Mouse (Mus musculus) heart, embryonic 13.5 days (tissue): Measurements from ENCODE around the gene Mfsd6. TPM values are rescaled to one million over a fixed set of nuclear protein-coding genes. Genes with fewer than 3 reads are reported as not detected.

Experiments
- ATAC-seq: fragments of 200-750 bp; cut with Nextera tagmentation; 2 replicates; pipeline ENCODE4 v1.8.0; 2017; ENCODE audit warnings: moderate TSS enrichment; ENCODE audit not compliant: insufficient number of reproducible peaks, low FRiP score, low TSS enrichment; ENCODE audit errors: extremely low read depth
- H3K27ac ChIP-seq: fragments of 300-500 bp; sonication (generic); replicated peaks from 2 replicates; pipeline ENCODE4 v1.5.1; 2015; ENCODE audit warnings: moderate library complexity, mild to moderate bottlenecking, inconsistent platforms
- H3K27me3 ChIP-seq: fragments of 300-500 bp; sonication (generic); replicated peaks from 2 replicates; pipeline ENCODE4 v1.6.1; 2015; ENCODE audit warnings: mild to moderate bottlenecking, inconsistent platforms
- H3K36me3 ChIP-seq: fragments of 300-500 bp; sonication (generic); 2 replicates; pipeline ENCODE4 v1.6.1; 2015; ENCODE audit warnings: mild to moderate bottlenecking, inconsistent platforms
- H3K4me1 ChIP-seq: fragments of 300-500 bp; sonication (generic); 2 replicates; pipeline ENCODE4 v1.6.1; 2015; ENCODE audit warnings: inconsistent platforms
- H3K4me2 ChIP-seq: fragments of 300-500 bp; sonication (generic); 2 replicates; pipeline ENCODE4 v1.6.1; 2015; ENCODE audit warnings: inconsistent platforms, mild to moderate bottlenecking, moderate library complexity
- H3K4me3 ChIP-seq: fragments of 300-500 bp; sonication (generic); 2 replicates; pipeline ENCODE4 v1.5.1; 2015; ENCODE audit warnings: moderate library complexity, mild to moderate bottlenecking, inconsistent platforms
- H3K9ac ChIP-seq: fragments of 300-500 bp; sonication (generic); 2 replicates; pipeline ENCODE4 v1.6.1; 2015; ENCODE audit warnings: inconsistent platforms, mild to moderate bottlenecking, moderate library complexity
- H3K9me3 ChIP-seq: fragments of 300-500 bp; sonication (generic); 2 replicates; pipeline ENCODE4 v1.6.1; 2016; ENCODE audit warnings: inconsistent platforms
- WGBS: fragments of 180-500 bp; shearing (Covaris S2); methylation state at CpG from one replicate; pipeline ENCODE4 v1.1.7; 2015; ENCODE audit warnings: mixed read lengths; 5-methylcytosine and 5-hydroxymethylcytosine counted together
- polyA plus RNA-seq: library from polyadenylated mRNA; unstranded; fragments of >200 nt; fragmentation: Nextera tagmentation; extraction: Ambion mirVana; gene quantifications from 2 replicates; pipeline ENCODE4 v1.2.1, GENCODE M21; 2015

The Mfsd6 gene
- polyA plus RNA-seq, 1 experiment from 2014 or later = 3.6 TPM

GRCm38 (mm10) chr1:52742567-52742966, 15.3 kb upstream of the Mfsd6 start:
- Histone ChIP-seq H3K4me2 (no peak overlapping the region), H3K9me3 (no peaks in the 10 kb centered on the region), H3K27ac (no peak overlapping the region), H3K9ac (no peak overlapping the region), H3K4me1 (no peaks in the 10 kb centered on the region), H3K36me3 (no peaks in the 10 kb centered on the region), H3K27me3 (no peaks in the 10 kb centered on the region), H3K4me3 (no peak overlapping the region)
- WGBS = 58% methylated on average over 5 of the region's 5 CpGs
- ATAC-seq = no peak

- Histone ChIP-seq H3K36me3 (no peaks in the 10 kb centered on the region), H3K27ac (no peak overlapping the region), H3K4me1 (no peaks in the 10 kb centered on the region), H3K9me3 (no peaks in the 10 kb centered on the region), H3K4me2 (no peak overlapping the region), H3K27me3 (no peaks in the 10 kb centered on the region), H3K4me3 (no peak overlapping the region), H3K9ac (no peak overlapping the region)
- no peak for ATAC-seq
- 72% methylated on average over 4 of the region's 4 CpGs for WGBS
These were observed 6.9 kb upstream of the Mfsd6 start for GRCm38 (mm10) chr1:52734208-52734607.

GRCm38 (mm10) chr1:52730258-52730657, 3.0 kb upstream of the Mfsd6 start:
- Histone ChIP-seq H3K4me3 (no peak overlapping the region), H3K27ac (no peak overlapping the region), H3K9me3 (no peaks in the 10 kb centered on the region), H3K9ac (no peak overlapping the region), H3K4me1 (peaks cover 10% of the 10 kb centered on the region), H3K4me2 (no peak overlapping the region), H3K36me3 (no peaks in the 10 kb centered on the region), H3K27me3 (peaks cover 3% of the 10 kb centered on the region; the same call in 1 of the 2 replicates)
- 54% methylated on average over 1 of the region's 1 CpGs for WGBS
- ATAC-seq = no peak

- no peaks in the 10 kb centered on the region for H3K36me3 ChIP-seq
- 76% methylated on average over 5 of the region's 5 CpGs for WGBS
These were observed 1.7 kb upstream of the Mfsd6 start for GRCm38 (mm10) chr1:52728857-52729489.

GRCm38 (mm10) chr1:52726371-52727055, 749 bp downstream of the Mfsd6 start:
- Histone ChIP-seq H3K27ac (peak overlapping the region; percentile 50), H3K9me3 (no peaks in the 10 kb centered on the region), H3K4me1 (peaks cover 18% of the 10 kb centered on the region), H3K4me2 (peak overlapping the region; percentile 91), H3K4me3 (peak overlapping the region; percentile 90), H3K9ac (peak overlapping the region; percentile 91), H3K36me3 (no peaks in the 10 kb centered on the region), H3K27me3 (peaks cover 3% of the 10 kb centered on the region; the same call in 1 of the 2 replicates)
- 1% methylated on average over 56 of the region's 56 CpGs for WGBS
- ATAC-seq = 0 out of 2 replicates have a peak, but pooled peaks have one; percentile 14

More at GRCm38 (mm10) chr1:52728857-52729489, 1.7 kb upstream of the Mfsd6 start:
- ATAC-seq = no peak
- peaks cover 3% of the 10 kb centered on the region; the same call in 1 of the 2 replicates for H3K27me3 ChIP-seq
- peaks cover 10% of the 10 kb centered on the region for H3K4me1 ChIP-seq
- no peak overlapping the region for H3K4me2 ChIP-seq
- H3K27ac ChIP-seq = no peak overlapping the region
- H3K9ac ChIP-seq = no peak overlapping the region
- no peak overlapping the region for H3K4me3 ChIP-seq
- H3K9me3 ChIP-seq = no peaks in the 10 kb centered on the region

GRCm38 (mm10) chr1:52722586-52722985, 4.7 kb downstream of the Mfsd6 start:
- WGBS = 38% methylated on average over 4 of the region's 4 CpGs
- Histone ChIP-seq H3K4me3 (no peak overlapping the region), H3K4me2 (no peak overlapping the region), H3K9ac (no peak overlapping the region), H3K36me3 (no peaks in the 10 kb centered on the region), H3K27me3 (no peaks in the 10 kb centered on the region; the same call in 1 of the 2 replicates), H3K27ac (no peak overlapping the region), H3K4me1 (peaks cover 27% of the 10 kb centered on the region), H3K9me3 (no peaks in the 10 kb centered on the region)
- ATAC-seq = no peak

- Histone ChIP-seq H3K4me3 (no peak overlapping the region), H3K36me3 (no peaks in the 10 kb centered on the region), H3K4me2 (no peak overlapping the region), H3K9me3 (no peaks in the 10 kb centered on the region), H3K27me3 (no peaks in the 10 kb centered on the region), H3K4me1 (peaks cover 23% of the 10 kb centered on the region), H3K27ac (no peak overlapping the region), H3K9ac (no peak overlapping the region)
- 55% methylated on average over 5 of the region's 5 CpGs for WGBS
- no peak for ATAC-seq
These were observed 8.2 kb downstream of the Mfsd6 start for GRCm38 (mm10) chr1:52719096-52719495.

GRCm38 (mm10) chr1:52718068-52718748, 9.1 kb downstream of the Mfsd6 start:
- Histone ChIP-seq H3K4me3 (no peak overlapping the region), H3K4me2 (no peak overlapping the region), H3K9me3 (no peaks in the 10 kb centered on the region), H3K9ac (peak overlapping the region; percentile 52), H3K27me3 (no peaks in the 10 kb centered on the region), H3K36me3 (no peaks in the 10 kb centered on the region), H3K4me1 (peaks cover 26% of the 10 kb centered on the region), H3K27ac (peak overlapping the region; percentile 50)
- 41% methylated on average over 3 of the region's 3 CpGs for WGBS
- ATAC-seq = peak; percentile 25; the same call in 1 of the 2 replicates

GRCm38 (mm10) chr1:52714451-52714850, 12.8 kb downstream of the Mfsd6 start:
- peaks cover 18% of the 10 kb centered on the region for H3K4me1 ChIP-seq
- WGBS = 47% methylated on average over 1 of the region's 1 CpGs

GRCm38 (mm10) chr1:52714021-52714420, 13.2 kb downstream of the Mfsd6 start:
- no peak for ATAC-seq
- no peaks in the 10 kb centered on the region for H3K27me3 ChIP-seq
- peaks cover 18% of the 10 kb centered on the region for H3K4me1 ChIP-seq
- no peak overlapping the region for H3K27ac ChIP-seq
- no peak overlapping the region for H3K9ac ChIP-seq
- WGBS = 37% methylated on average over 3 of the region's 3 CpGs
- H3K4me3 ChIP-seq = no peak overlapping the region
- H3K9me3 ChIP-seq = no peaks in the 10 kb centered on the region
- H3K4me2 ChIP-seq = no peak overlapping the region
- H3K36me3 ChIP-seq = 0 out of 2 replicates have a peak, but pooled peaks cover 4% of the 10 kb centered on the region

More at GRCm38 (mm10) chr1:52714451-52714850, 12.8 kb downstream of the Mfsd6 start:
- ATAC-seq = no peak
- H3K27me3 ChIP-seq = no peaks in the 10 kb centered on the region
- no peak overlapping the region for H3K4me2 ChIP-seq
- H3K9ac ChIP-seq = no peak overlapping the region
- H3K36me3 ChIP-seq = no peaks in the 10 kb centered on the region
- H3K4me3 ChIP-seq = no peak overlapping the region
- H3K9me3 ChIP-seq = no peaks in the 10 kb centered on the region
- no peak overlapping the region for H3K27ac ChIP-seq

GRCm38 (mm10) chr1:52708745-52709144, 18.5 kb downstream of the Mfsd6 start:
- peaks cover 15% of the 10 kb centered on the region; the same call in 1 of the 2 replicates for H3K36me3 ChIP-seq
- no peak overlapping the region for H3K4me3 ChIP-seq
- H3K9ac ChIP-seq = no peak overlapping the region
- H3K4me1 ChIP-seq = no peaks in the 10 kb centered on the region
- no peak overlapping the region for H3K27ac ChIP-seq
- WGBS = 72% methylated on average over 6 of the region's 6 CpGs
- H3K9me3 ChIP-seq = no peaks in the 10 kb centered on the region
- no peaks in the 10 kb centered on the region for H3K27me3 ChIP-seq
- H3K4me2 ChIP-seq = no peak overlapping the region
- no peak for ATAC-seq
